Mouse (Mus musculus) lung, postnatal 0 days (tissue): ENCODE results near the gene Krt86.

Experiments
- CTCF ChIP-seq: IDR thresholded peaks from 2 replicates; pipeline ENCODE4 v1.5.1; 2016; ENCODE audit warnings: antibody characterized with exemption, mild to moderate bottlenecking
- EP300 ChIP-seq: IDR thresholded peaks from 2 replicates; pipeline ENCODE4 v1.6.1; 2016; ENCODE audit warnings: antibody characterized with exemption, mild to moderate bottlenecking, control low read depth

DNA sequence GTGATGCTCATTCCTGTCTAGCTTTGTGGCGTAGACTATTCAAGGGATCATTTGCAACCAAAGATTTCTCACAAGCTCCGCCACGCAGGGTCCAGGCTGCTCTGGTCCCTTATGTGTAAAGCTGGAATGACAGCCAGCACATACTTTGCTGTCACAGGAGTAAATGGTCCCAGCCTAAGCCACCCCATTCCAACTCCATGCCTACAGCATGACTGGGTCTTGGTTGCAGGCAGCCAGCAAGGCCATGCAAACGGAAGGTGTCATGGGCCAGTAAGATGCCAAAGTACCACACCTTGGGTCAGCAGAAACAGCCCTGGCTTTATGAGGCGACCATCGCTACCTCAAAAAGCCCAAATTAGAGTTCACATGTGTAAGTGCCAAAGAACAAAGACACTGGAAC lies 20.4 kb downstream of the Krt86 start:
- TF ChIP-seq CTCF (no peak), EP300 (no peak)
